Mouse (Mus musculus): ENCODE measurements at regions not wholly inside any gene's neighbourhood (a gene's known extent, or its start where the extent isn't known, plus 50 kb on each side); places are given as distances from the start of the nearest gene placed in this dataset.

DNA sequence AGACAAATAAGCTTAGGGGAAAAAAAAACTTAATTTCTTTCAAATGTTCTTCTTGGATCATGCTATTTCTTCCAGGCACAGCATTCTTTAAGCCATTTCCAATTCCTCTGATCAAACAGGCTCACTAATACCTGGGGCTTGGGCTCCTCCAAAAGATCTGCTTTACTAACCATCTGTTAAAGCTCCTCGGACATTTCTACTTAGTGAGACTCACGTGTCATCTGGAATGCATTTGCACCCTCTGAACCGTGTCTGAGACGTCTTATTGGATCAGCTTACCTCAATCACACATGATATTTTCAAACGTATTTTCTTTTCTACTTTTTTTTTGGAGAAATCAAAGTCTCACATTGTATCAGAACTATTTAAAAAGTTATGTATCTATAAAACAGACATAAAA is 132.4 kb downstream of the Npr3 start:
- no peak for DNase-seq (ENCODE audit: low spot score)

DNA sequence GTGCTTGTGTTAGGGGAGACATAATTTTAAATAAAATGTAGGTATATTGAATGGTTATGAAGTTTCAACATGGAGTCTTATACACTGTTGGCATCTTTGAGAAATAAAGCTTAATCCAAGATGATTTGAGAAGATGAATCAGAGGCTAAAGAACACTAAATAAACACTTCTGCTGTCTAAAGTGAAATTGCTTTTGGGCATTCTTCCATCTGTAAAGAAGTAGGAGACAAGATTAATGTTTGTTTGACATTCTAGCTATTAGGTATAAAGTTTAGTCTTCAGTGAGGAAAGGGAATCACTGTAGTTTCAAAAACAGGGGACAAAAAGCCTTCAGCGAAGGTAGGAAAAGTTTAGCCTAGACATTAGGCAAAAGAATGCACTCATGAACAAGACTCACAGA is 136.5 kb downstream of the Npr3 start:
- no peak for DNase-seq (ENCODE audit: low spot score)

DNA sequence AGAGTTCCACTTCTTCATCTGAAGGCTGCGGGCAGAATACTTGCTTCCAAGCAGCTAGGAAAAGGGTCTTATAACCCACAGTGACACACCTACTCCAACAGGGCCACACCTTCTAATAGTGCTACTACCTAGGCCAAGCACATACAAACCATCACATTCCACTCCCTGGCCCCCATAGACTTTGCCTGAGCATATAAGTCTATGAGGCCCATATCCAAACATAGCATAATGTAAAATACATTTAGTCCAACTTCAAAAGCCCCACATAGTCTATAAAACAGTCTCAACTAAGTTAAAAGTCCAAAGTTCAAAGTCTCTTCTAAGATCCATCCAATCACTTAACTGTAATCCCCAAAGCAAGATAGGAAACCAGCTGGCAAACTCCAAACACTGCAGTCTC is 149.1 kb downstream of the Npr3 start:
- no peak for DNase-seq (ENCODE audit: low spot score)

DNA sequence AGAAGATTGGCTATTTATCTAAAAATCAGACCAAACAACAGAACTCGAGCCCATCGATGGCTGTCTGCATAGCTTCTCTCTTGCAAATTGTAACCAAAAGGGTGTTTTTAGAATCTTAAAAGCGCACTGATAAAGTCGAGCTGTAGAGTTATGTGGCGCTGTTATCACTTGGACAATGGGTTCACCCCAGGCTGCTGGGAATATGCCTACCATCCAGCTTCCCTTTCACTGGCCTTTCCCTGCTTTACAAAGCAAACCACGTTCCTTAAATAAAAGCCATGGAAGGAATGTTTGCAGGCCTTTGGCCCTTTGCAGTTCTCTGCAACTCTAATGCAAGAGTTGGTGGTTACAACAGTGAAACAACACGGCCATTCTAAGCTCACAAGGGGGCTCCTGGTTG is 150.3 kb downstream of the Npr3 start:
- DNase-seq (ENCODE audit: low spot score): no peak

GRCm38 (mm10) chr15:11753216-11753615 is 153.9 kb downstream of the Npr3 start:
- DNase-seq (ENCODE audit: low spot score): no peak

DNA sequence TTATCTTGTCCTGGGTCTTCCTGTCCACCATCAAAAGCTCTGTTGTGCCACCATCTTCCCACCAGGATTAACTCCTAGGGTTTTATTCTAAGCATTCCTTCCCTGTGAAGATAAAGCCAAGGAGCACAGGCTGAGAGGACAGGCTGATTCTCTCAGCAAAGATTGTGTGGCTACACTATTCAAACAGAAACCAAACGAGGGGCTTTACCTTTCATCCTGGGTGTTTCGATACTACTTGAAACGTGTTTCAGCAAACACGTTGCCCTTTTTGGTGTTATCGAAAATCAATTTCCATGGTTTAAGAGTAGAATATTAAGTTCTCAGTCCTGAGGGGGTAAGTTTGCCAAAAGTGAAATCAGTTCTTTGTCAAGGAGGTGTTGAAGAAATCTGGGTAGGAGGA is 156.2 kb downstream of the Npr3 start:
- DNase-seq (ENCODE audit: low spot score): no peak

- DNase-seq (ENCODE audit: low spot score): no peak
Observed at GRCm38 (mm10) chr15:11749509-11749908, 157.6 kb downstream of the Npr3 start.

DNA sequence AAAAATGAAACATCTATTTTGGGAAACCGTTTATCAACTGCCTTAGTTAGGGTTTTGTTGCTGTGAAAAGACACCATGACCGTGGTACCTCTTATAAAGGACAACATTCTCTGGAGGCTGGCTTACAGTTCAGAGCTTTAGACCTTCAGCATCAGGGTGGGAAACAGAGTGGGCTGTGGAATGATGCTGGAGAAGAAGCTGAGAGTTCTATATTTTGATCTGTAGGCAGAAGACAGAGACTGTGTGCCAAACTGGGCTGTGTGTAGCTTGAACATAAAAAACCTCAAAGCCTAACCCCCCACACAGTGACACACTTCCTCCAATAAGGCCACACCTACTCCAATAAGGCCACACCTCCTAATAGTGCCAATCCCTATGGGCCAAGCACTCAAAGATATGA is 158.8 kb downstream of the Npr3 start:
- DNase-seq (ENCODE audit: low spot score): no peak

- no peak for DNase-seq (ENCODE audit: low spot score)
Observed at GRCm38 (mm10) chr15:11746754-11747153, 160.3 kb downstream of the Npr3 start.

DNA sequence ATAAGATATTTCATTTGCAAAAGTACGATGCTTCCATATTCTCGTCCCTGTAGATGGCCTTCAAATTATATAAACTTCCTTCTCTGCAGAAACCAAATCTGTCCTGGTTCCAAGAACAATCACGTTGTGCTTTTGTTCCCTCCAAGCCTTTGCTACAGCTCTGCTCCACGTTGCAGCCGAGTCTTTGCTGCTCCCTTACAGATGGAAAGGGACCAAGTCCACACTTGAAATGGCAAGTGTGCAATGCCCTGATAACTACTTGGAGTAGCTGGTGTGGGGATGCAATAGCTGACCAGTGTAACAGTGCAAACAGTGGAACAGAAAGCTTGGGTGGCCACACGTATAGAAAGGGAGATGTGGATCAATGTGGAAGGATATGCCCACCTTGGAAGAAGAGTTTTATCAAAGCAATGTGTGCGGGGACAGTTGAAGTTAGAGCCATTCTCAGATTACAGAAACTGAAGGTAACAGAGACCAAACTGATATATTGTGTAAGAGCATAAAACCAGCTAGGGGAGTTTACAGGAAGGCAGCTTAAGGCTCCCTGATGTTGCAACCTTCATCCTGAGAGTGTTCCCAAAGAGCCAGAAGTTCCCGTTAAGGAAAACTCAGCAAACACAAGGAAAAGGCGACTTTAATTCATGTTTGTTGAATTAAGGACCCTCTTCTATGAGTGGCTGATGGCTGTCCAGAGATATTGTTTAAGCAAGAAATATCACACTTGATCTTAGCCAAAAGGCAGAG is 161.3 kb downstream of the Npr3 start:
- DNase-seq (ENCODE audit: low spot score): no peak

- DNase-seq (ENCODE audit: low spot score): no peak
Observed at GRCm38 (mm10) chr15:11744903-11745302, 162.2 kb downstream of the Npr3 start.

DNA sequence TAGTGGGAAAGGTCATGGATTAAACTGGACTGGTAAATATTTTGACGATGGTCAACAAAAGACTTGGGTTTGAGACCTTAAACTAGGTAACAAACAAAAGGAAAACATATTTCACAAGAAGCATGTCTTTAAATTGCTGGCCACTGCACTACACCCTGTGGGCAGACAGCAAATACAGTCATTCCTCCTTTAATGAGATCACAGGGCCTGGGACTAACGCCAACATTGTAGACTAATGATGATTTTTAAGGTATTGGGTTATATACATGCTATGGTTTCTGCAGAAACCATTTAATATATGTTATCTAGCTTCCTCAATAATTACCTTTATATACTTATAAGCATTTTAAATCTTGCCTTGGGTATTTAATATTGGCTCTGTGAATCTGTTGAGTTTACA is 162.8 kb downstream of the Npr3 start:
- no peak for DNase-seq (ENCODE audit: low spot score)

GRCm38 (mm10) chr15:11742820-11743219 is 164.3 kb downstream of the Npr3 start:
- no peak for DNase-seq (ENCODE audit: low spot score)

DNA sequence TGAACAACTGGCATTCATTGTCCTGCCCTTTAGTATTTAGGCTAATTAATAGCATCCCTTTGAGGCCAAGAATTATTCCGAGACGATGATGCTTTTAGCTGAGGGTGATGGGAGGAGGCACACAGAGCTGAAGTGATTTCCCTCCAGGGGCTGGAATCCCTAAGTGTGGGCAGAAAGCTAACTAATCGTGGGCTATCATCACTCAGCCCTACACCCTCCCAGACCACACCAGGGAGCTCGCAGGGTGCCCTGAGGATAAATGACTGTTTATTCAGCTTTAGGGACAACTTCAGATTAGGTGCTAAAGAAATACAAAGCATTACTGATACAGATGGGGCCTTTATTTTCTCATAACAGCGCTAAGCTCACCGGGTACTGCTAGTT is 164.7 kb downstream of the Npr3 start:
- DNase-seq (ENCODE audit: low spot score): no peak

DNA sequence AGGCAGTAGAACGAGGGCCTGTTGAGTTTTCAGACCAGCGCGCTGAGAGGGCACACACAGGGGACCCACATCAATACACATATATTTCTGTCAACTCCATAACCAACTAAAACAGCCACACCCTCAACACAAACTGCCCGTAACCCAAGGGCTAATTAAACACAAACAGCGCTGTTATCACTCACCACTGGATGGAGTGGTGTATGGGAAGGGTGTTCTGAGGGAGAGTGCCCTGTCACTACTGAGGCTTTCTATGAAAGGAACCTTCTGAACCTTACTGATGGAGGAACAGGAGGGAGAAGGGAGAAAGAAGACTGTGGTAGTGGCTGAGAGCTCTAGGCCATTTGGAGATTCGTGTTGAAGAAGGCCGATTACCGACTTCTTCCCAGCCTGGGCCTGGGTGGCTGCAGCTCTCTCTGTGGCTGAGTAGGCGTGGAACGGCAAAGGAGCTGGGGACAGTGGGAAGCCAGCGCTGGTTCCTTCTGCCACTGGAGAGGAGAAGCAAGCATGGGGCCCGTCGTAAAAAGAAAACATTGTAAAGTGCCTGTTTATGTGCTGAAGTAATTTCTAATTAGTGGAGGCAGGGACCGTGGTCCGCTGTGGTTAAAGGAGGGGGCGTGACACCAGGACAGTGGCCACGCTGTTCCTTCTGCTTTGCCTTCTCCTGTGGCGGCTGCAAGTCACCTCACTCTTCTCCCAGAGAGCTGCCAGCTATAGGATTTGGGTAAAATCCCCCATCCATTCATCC is 165.3 kb downstream of the Npr3 start:
- DNase-seq (ENCODE audit: low spot score): no peak

- no peak for DNase-seq (ENCODE audit: low spot score)
Observed at GRCm38 (mm10) chr15:11737436-11738000, 169.6 kb downstream of the Npr3 start.

DNA sequence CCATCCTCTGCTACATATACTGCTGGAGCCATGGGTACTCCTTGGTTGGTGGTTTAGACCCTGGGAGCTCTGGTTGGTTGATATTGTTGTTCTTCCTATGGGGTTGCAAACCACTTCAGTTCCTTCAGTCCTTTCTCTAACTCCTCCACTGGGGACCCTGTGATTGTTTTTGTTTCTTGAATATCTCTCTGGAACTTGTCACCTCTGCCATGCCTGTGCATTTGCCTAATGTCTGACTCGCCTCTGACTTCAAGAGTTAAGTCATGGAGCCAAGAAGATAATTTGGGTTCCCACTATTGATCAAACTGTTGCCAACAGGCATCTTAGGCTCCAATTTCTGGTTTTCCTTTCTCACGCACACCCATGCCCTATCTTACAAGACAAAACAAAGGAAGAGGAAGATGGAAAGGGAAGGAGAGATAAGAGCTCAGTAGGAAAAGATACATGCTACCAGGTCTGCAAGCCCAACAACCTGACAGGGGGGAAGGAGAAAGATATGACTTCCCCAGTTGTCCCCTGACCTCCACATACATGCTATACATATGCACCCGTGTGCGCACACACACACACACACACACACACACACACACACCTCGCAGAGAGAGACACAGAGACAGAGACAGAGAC is 172.3 kb downstream of the Npr3 start:
- no peak for DNase-seq (ENCODE audit: low spot score)

DNA sequence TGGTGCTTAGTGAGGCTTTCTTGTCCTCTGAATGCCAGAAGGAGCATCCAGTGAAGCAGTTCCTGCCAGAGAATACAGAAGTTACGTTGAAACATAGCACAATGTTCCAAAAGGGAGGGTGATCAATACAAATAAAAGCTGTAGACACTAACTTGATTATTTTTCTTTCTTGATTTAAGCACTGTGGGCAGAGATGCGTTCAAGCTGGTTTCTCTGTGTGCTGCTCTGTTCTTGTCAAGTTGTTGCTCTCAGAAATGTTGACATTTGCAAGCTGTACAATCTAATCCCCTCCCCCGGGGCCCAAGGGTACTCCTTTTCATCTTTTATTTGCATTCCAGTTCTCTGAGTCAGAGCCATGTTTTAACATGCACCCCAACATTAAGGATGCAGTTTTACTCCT is 177.7 kb downstream of the Npr3 start:
- no peak for DNase-seq (ENCODE audit: low spot score)

- DNase-seq (ENCODE audit: low spot score): no peak
Observed at GRCm38 (mm10) chr15:11725620-11726530, 181.2 kb downstream of the Npr3 start.

- no peak for DNase-seq (ENCODE audit: low spot score)
Observed at GRCm38 (mm10) chr15:11720645-11721044, 186.4 kb downstream of the Npr3 start.

DNA sequence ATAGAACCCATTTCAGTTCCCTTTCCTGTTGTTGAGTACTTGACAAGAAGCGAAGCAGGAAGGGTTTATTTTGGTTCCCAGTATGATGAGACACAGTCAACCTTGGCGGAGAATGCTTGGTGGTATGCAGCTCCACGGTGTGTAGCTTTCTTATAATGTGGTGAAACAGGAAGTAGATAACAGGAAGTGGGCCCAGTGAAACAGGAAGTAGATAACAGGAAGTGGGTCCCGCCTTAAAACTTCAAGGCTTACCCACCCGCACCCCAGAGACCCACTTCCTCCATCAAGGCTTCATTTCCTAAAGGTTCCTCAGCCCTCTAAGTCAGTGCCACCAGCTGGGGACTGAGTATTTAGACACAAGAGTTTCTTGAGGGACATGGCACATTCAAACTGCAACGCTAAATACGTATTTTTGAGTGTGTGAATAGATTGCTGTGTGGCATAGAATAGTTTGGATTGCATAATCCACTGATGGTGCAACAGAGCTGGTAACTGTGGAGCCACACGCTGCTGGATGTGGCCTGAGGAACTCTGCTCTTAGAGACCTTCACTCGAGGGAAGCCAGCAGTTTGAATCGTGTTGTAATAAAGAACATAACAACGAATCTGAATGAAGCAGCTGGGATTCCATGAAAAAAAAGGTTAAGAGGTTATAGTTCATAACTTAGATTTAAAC is 190.8 kb downstream of the Npr3 start:
- DNase-seq (ENCODE audit: low spot score): peak; percentile 24
